Comparison of ENCODE assay signal across 14 mouse cellular contexts in the genomic region with DNA sequence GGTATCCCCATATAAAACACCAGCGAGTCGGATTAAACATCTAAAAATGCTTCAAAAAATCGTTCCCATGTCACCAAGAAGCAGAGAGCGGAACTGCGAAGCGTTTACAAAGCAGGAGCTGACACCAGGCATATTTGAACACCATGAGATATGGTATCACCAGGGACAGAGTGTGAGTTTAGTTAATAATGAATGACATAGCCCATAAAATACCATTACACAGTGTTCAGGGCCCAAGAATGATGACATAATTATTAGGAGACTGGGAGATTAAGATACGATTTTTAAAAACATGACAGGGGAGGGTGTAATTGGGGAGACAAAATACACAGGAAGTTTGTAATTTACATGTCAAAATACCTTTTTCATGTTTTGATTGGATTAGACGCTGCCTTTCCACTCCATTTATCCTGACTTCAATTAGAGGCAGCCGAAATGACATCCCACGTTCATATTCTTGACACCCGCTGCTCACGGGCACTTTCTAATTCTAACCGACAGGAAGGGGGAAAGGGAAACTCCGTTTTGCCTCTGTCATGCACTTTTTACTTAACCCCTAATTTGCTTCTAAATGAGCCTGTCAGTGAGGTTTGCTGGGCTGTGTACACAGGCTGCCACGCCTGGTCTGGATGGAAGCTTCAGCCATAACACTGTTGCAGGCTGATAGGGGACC.
DNase-seq lines count a peak whose midpoint lies in the region; ATAC-seq and TF ChIP-seq lines count a peak whose summit lies in the region.
"Had no signal": no experiment of that assay in that cellular context is flagged by ENCODE, and none has a peak within 500 bp of the region (broad histone marks: within the 10 kb centered on the region; RNA-seq: fewer than 3 reads in every experiment).

No protein-coding gene starts in this region.

- WGBS in kidney, embryonic 16.5 days: 20% methylated on average over 15 of the region's 15 CpGs
- WGBS in embryonic facial prominence, embryonic 11.5 days: 36% methylated on average over 15 of the region's 15 CpGs
- WGBS in hindbrain, embryonic 12.5 days: 47% methylated on average over 15 of the region's 15 CpGs
- WGBS in midbrain, embryonic 16.5 days: 28% methylated on average over 15 of the region's 15 CpGs

- no peaks in the 10 kb centered on the region for H3K36me3 ChIP-seq in kidney, embryonic 16.5 days (ENCODE audit: insufficient read depth, low read length)
- H3K36me3 ChIP-seq in embryonic facial prominence, embryonic 11.5 days (replicated peaks; ENCODE audit: control insufficient read depth, insufficient read depth, low read depth, low read length): no peaks in the 10 kb centered on the region
- no peaks in the 10 kb centered on the region for H3K36me3 ChIP-seq in hindbrain, embryonic 12.5 days
- H3K36me3 ChIP-seq in midbrain, embryonic 16.5 days (ENCODE audit: control insufficient read depth, insufficient read depth, low read length): no peaks in the 10 kb centered on the region
- H3K36me3 ChIP-seq: heart, embryonic 10.5 days; limb, embryonic 15.5 days had no signal

- ATAC-seq in kidney, embryonic 16.5 days (ENCODE audit: low FRiP score, low TSS enrichment): no peak
- no peak for ATAC-seq in embryonic facial prominence, embryonic 11.5 days (replicated peaks; ENCODE audit: insufficient number of reproducible peaks, low FRiP score, low TSS enrichment, low read depth)
- ATAC-seq in hindbrain, embryonic 12.5 days (ENCODE audit: low FRiP score): peak; percentile 64
- ATAC-seq in midbrain, embryonic 16.5 days: peak; percentile 88
- no peak for ATAC-seq in activated CD4-positive, CD25-positive, alpha-beta regulatory T cell, adult 4 months

- H3K9ac ChIP-seq in kidney, embryonic 16.5 days (replicated peaks; ENCODE audit: low read length): no peak overlapping the region
- no peak overlapping the region for H3K9ac ChIP-seq in embryonic facial prominence, embryonic 11.5 days (replicated peaks; ENCODE audit: low read length)
- H3K9ac ChIP-seq in hindbrain, embryonic 12.5 days: no peak overlapping the region
- H3K9ac ChIP-seq in midbrain, embryonic 16.5 days (ENCODE audit: low read depth, low read length): no peak overlapping the region
- H3K9ac ChIP-seq: limb, embryonic 15.5 days had no signal

- no peak overlapping the region for H3K4me3 ChIP-seq in kidney, embryonic 16.5 days (ENCODE audit: low read length)
- no peak overlapping the region for H3K4me3 ChIP-seq in embryonic facial prominence, embryonic 11.5 days (ENCODE audit: low read depth, low read length)
- H3K4me3 ChIP-seq in hindbrain, embryonic 12.5 days: no peak overlapping the region
- no peak overlapping the region for H3K4me3 ChIP-seq in midbrain, embryonic 16.5 days (ENCODE audit: low read depth, low read length)
- no peak overlapping the region for H3K4me3 ChIP-seq in layer of hippocampus, adult 2 months
- H3K4me3 ChIP-seq: heart, embryonic 10.5 days; limb, embryonic 15.5 days had no signal

- no peaks in the 10 kb centered on the region for H3K9me3 ChIP-seq in kidney, embryonic 16.5 days (ENCODE audit: low read length)
- H3K9me3 ChIP-seq in embryonic facial prominence, embryonic 11.5 days (replicated peaks; ENCODE audit: control insufficient read depth, low read length): no peaks in the 10 kb centered on the region
- no peaks in the 10 kb centered on the region for H3K9me3 ChIP-seq in hindbrain, embryonic 12.5 days (replicated peaks)
- no peaks in the 10 kb centered on the region for H3K9me3 ChIP-seq in midbrain, embryonic 16.5 days (replicated peaks; ENCODE audit: control insufficient read depth, low read length, poor library complexity, severe bottlenecking)
- H3K9me3 ChIP-seq: heart, embryonic 10.5 days; limb, embryonic 15.5 days had no signal

- TF ChIP-seq CTCF in layer of hippocampus, adult 2 months (conservative IDR thresholded peaks at IDR 0.05): no peak

- no peak for DNase-seq in kidney, postnatal 36 days
- DNase-seq in embryonic facial prominence, embryonic 11.5 days (ENCODE audit: low spot score): peak; percentile 41
- DNase-seq in layer of hippocampus, adult 2 months (ENCODE audit: low spot score in 2 of 2): no peak
- DNase-seq: cerebellum, postnatal 14 days; heart, postnatal 36 days; kidney, adult 8-10 months; lung, adult 2 months had no signal

- H3K27me3 ChIP-seq in kidney, embryonic 16.5 days (ENCODE audit: insufficient read depth, low read length): no peaks in the 10 kb centered on the region
- no peaks in the 10 kb centered on the region for H3K27me3 ChIP-seq in embryonic facial prominence, embryonic 11.5 days (ENCODE audit: control insufficient read depth, insufficient read depth, low read length)
- no peaks in the 10 kb centered on the region; the same call in 1 of the 2 replicates for H3K27me3 ChIP-seq in hindbrain, embryonic 12.5 days
- peaks cover 4% of the 10 kb centered on the region for H3K27me3 ChIP-seq in midbrain, embryonic 16.5 days (ENCODE audit: control insufficient read depth, insufficient read depth, low read depth, low read length)
- H3K27me3 ChIP-seq: limb, embryonic 15.5 days had no signal

- H3K27ac ChIP-seq in kidney, embryonic 16.5 days (ENCODE audit: low read length): no peak overlapping the region
- no peak overlapping the region for H3K27ac ChIP-seq in embryonic facial prominence, embryonic 11.5 days (replicated peaks; ENCODE audit: low read depth, low read length)
- H3K27ac ChIP-seq in hindbrain, embryonic 12.5 days: no peak overlapping the region
- no peak overlapping the region for H3K27ac ChIP-seq in midbrain, embryonic 16.5 days (ENCODE audit: low read length)
- H3K27ac ChIP-seq in layer of hippocampus, adult 2 months: no peak overlapping the region
- H3K27ac ChIP-seq: heart, embryonic 10.5 days; limb, embryonic 15.5 days; stomach, postnatal 0 days had no signal

- peak overlapping the region; percentile 42 for H3K4me2 ChIP-seq in kidney, embryonic 16.5 days (replicated peaks; ENCODE audit: low read depth, low read length)
- no peak overlapping the region for H3K4me2 ChIP-seq in embryonic facial prominence, embryonic 11.5 days (ENCODE audit: low read depth, low read length)
- peak overlapping the region; percentile 12; the same call in 1 of the 2 replicates for H3K4me2 ChIP-seq in hindbrain, embryonic 12.5 days (replicated peaks)
- peak overlapping the region; percentile 28 for H3K4me2 ChIP-seq in midbrain, embryonic 16.5 days (ENCODE audit: low read length)
- H3K4me2 ChIP-seq: limb, embryonic 15.5 days had no signal

- H3K4me1 ChIP-seq in kidney, embryonic 16.5 days (ENCODE audit: insufficient read depth, low read length): peaks cover 9% of the 10 kb centered on the region
- no peaks in the 10 kb centered on the region for H3K4me1 ChIP-seq in embryonic facial prominence, embryonic 11.5 days (ENCODE audit: control insufficient read depth, insufficient read depth, low read length)
- peaks cover 2% of the 10 kb centered on the region; the same call in 1 of the 2 replicates for H3K4me1 ChIP-seq in hindbrain, embryonic 12.5 days
- H3K4me1 ChIP-seq in midbrain, embryonic 16.5 days (ENCODE audit: control insufficient read depth, insufficient read depth, low read length): peaks cover 2% of the 10 kb centered on the region; the same call in 1 of the 2 replicates
- H3K4me1 ChIP-seq: heart, embryonic 10.5 days; limb, embryonic 15.5 days had no signal

Comparison
In these comparisons a context has a peak if more than half of its experiments do, and no peak if none do; other contexts are left out.
1. ATAC-seq: peak in hindbrain, embryonic 12.5 days (single experiment) and midbrain, embryonic 16.5 days (single experiment); none in kidney, embryonic 16.5 days (single experiment), embryonic facial prominence, embryonic 11.5 days (single experiment) and activated CD4-positive, CD25-positive, alpha-beta regulatory T cell, adult 4 months (single experiment).